Mouse (Mus musculus) liver, adult 2 months (tissue): ENCODE measurements around the gene Timp3.

ENCODE experiments used
- CTCF ChIP-seq: fragments of 200-500 bp; IDR thresholded peaks from 2 replicates; pipeline ENCODE4 v1.5.1; 2011; ENCODE audit warnings: low read depth, low read length, control low read depth
- POLR2A ChIP-seq: fragments of 200-500 bp; IDR thresholded peaks from 2 replicates; pipeline ENCODE4 v1.6.1; 2011; ENCODE audit warnings: low read length, control low read depth; ENCODE audit not compliant: insufficient read depth; ENCODE audit errors: extremely low read depth

DNA sequence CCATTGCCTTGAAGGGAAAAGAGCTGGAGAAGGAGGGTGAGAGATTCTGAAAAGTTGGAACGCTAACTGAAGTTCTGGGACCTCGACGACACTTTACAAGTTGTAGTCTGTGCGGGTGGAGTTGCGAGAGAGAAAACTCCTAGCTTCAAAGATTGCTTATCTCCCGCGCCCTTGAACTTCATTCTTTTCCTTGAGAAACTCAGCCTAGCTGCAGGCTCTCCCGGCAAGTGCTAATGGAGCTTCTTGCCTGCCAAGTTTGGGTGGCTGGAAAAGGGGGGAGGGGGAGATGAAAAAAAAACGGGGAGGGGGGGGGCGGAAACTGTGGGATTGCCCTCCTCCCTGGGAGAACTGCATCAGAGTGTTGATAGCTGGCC is 932 bp downstream of the Timp3 start:
- no peak for TF ChIP-seq CTCF
- TF ChIP-seq POLR2A: no peak
